Mouse (Mus musculus): ENCODE data around the gene Mmp9. TPM values are rescaled to one million over a fixed set of nuclear protein-coding genes. Genes with fewer than 3 reads are reported as not detected.

Gene Mmp9
- total RNA-seq, 1 experiment, result 7.0 TPM

GRCm38 (mm10) chr2:164894048-164894447 is 46.5 kb upstream of the Mmp9 start:
- TF ChIP-seq CHD2 (IDR thresholded peaks at IDR 0.05; ENCODE audit: low read depth, low read length) (no peak), MAFK (IDR thresholded peaks at IDR 0.05; ENCODE audit: insufficient read depth, low read depth, low read length) (no peak), ZC3H11A (IDR thresholded peaks at IDR 0.05; ENCODE audit: borderline replicate concordance, low read depth, low read length) (no peak), HCFC1 (IDR thresholded peaks at IDR 0.05; ENCODE audit: borderline replicate concordance, insufficient read depth, low read length) (no peak), ZNF384 (IDR thresholded peaks at IDR 0.05; ENCODE audit: low read depth, low read length) (no peak)
- no peak overlapping the region for H3K4me3 ChIP-seq (ENCODE audit: insufficient read depth in 1 of 2, low read depth in 1 of 2, low read length in 2 of 2, poor library complexity in 1 of 2, severe bottlenecking in 1 of 2)
- no peak for DNase-seq (ENCODE audit: low read depth, low spot score)
- no peak overlapping the region for H3K27ac ChIP-seq (ENCODE audit: insufficient read depth, low read depth, low read length, poor library complexity, severe bottlenecking)
- no peaks in the 10 kb centered on the region for H3K9me3 ChIP-seq (ENCODE audit: control insufficient read depth, insufficient read depth, low read depth, low read length)
- H3K4me1 ChIP-seq (ENCODE audit: control insufficient read depth in 2 of 2, insufficient read depth in 2 of 2, low read length in 2 of 2, poor library complexity in 1 of 2), result peaks cover 0 to 1% of the 10 kb centered on the region in 2 experiments; a peak in 1 of 4 replicates
- H3K36me3 ChIP-seq (ENCODE audit: control insufficient read depth, insufficient read depth, low read length, poor library complexity, severe bottlenecking), result peaks cover 84% of the 10 kb centered on the region
- no peak overlapping the region for H3K9ac ChIP-seq (ENCODE audit: insufficient read depth, low read depth, low read length, poor library complexity, severe bottlenecking)
- in situ Hi-C loops (cut with MboI; ENCODE audit: low sequenced_read_pairs in 2 of 2, unreplicated experiment in 2 of 2), result no loop called here

- no peak for DNase-seq (ENCODE audit: low read depth, low spot score)
- H3K4me1 ChIP-seq (ENCODE audit: control insufficient read depth in 2 of 2, insufficient read depth in 2 of 2, low read length in 2 of 2, poor library complexity in 1 of 2), result no peaks in the 10 kb centered on the region
- H3K4me3 ChIP-seq (ENCODE audit: insufficient read depth in 1 of 2, low read depth in 1 of 2, low read length in 2 of 2, poor library complexity in 1 of 2, severe bottlenecking in 1 of 2), result no peak overlapping the region
- no peak overlapping the region for H3K9ac ChIP-seq (ENCODE audit: insufficient read depth, low read depth, low read length, poor library complexity, severe bottlenecking)
- no peak for TF ChIP-seq ZC3H11A (IDR thresholded peaks at IDR 0.05; ENCODE audit: borderline replicate concordance, low read depth, low read length)
- TF ChIP-seq MAFK (IDR thresholded peaks at IDR 0.05; ENCODE audit: insufficient read depth, low read depth, low read length), result no peak
- no peak for TF ChIP-seq HCFC1 (IDR thresholded peaks at IDR 0.05; ENCODE audit: borderline replicate concordance, insufficient read depth, low read length)
- no peak for TF ChIP-seq ZNF384 (IDR thresholded peaks at IDR 0.05; ENCODE audit: low read depth, low read length)
- no peak for TF ChIP-seq CHD2 (IDR thresholded peaks at IDR 0.05; ENCODE audit: low read depth, low read length)
- in situ Hi-C loops (cut with MboI; ENCODE audit: low sequenced_read_pairs in 2 of 2, unreplicated experiment in 2 of 2), result no loop called here
- H3K36me3 ChIP-seq (ENCODE audit: control insufficient read depth, insufficient read depth, low read length, poor library complexity, severe bottlenecking), result peaks cover 84% of the 10 kb centered on the region
- no peak overlapping the region for H3K27ac ChIP-seq (ENCODE audit: insufficient read depth, low read depth, low read length, poor library complexity, severe bottlenecking)
- no peaks in the 10 kb centered on the region for H3K9me3 ChIP-seq (ENCODE audit: control insufficient read depth, insufficient read depth, low read depth, low read length)
Observed at GRCm38 (mm10) chr2:164894644-164895043, 45.9 kb upstream of the Mmp9 start.

- TF ChIP-seq CHD2 (IDR thresholded peaks at IDR 0.05; ENCODE audit: low read depth, low read length), result no peak
- no peak for TF ChIP-seq ZNF384 (IDR thresholded peaks at IDR 0.05; ENCODE audit: low read depth, low read length)
- TF ChIP-seq HCFC1 (IDR thresholded peaks at IDR 0.05; ENCODE audit: borderline replicate concordance, insufficient read depth, low read length), result no peak
- DNase-seq (ENCODE audit: low read depth, low spot score), result no peak
- Histone ChIP-seq H3K4me3 (ENCODE audit: insufficient read depth in 1 of 2, low read depth in 1 of 2, low read length in 2 of 2, poor library complexity in 1 of 2, severe bottlenecking in 1 of 2) (no peak overlapping the region), H3K9ac (ENCODE audit: insufficient read depth, low read depth, low read length, poor library complexity, severe bottlenecking) (no peak overlapping the region), H3K9me3 (ENCODE audit: control insufficient read depth, insufficient read depth, low read depth, low read length) (no peaks in the 10 kb centered on the region), H3K27ac (ENCODE audit: insufficient read depth, low read depth, low read length, poor library complexity, severe bottlenecking) (no peak overlapping the region), H3K36me3 (ENCODE audit: control insufficient read depth, insufficient read depth, low read length, poor library complexity, severe bottlenecking) (peaks cover 80% of the 10 kb centered on the region), H3K4me1 (ENCODE audit: control insufficient read depth in 2 of 2, insufficient read depth in 2 of 2, low read length in 2 of 2, poor library complexity in 1 of 2) (no peaks in the 10 kb centered on the region)
- in situ Hi-C loops (cut with MboI; ENCODE audit: low sequenced_read_pairs in 2 of 2, unreplicated experiment in 2 of 2), result no loop called here
Observed at GRCm38 (mm10) chr2:164895885-164896284, 44.7 kb upstream of the Mmp9 start.

- no peak for DNase-seq (ENCODE audit: low read depth, low spot score)
- Histone ChIP-seq H3K9ac (ENCODE audit: insufficient read depth, low read depth, low read length, poor library complexity, severe bottlenecking) (no peak overlapping the region), H3K27ac (ENCODE audit: insufficient read depth, low read depth, low read length, poor library complexity, severe bottlenecking) (no peak overlapping the region), H3K4me3 (ENCODE audit: insufficient read depth in 1 of 2, low read depth in 1 of 2, low read length in 2 of 2, poor library complexity in 1 of 2, severe bottlenecking in 1 of 2) (no peak overlapping the region), H3K9me3 (ENCODE audit: control insufficient read depth, insufficient read depth, low read depth, low read length) (no peaks in the 10 kb centered on the region), H3K4me1 (ENCODE audit: control insufficient read depth in 2 of 2, insufficient read depth in 2 of 2, low read length in 2 of 2, poor library complexity in 1 of 2) (no peaks in the 10 kb centered on the region), H3K36me3 (ENCODE audit: control insufficient read depth, insufficient read depth, low read length, poor library complexity, severe bottlenecking) (peaks cover 76% of the 10 kb centered on the region)
- no peak for TF ChIP-seq HCFC1 (IDR thresholded peaks at IDR 0.05; ENCODE audit: borderline replicate concordance, insufficient read depth, low read length)
- TF ChIP-seq MAFK (IDR thresholded peaks at IDR 0.05; ENCODE audit: insufficient read depth, low read depth, low read length), result no peak
- no peak for TF ChIP-seq ZC3H11A (IDR thresholded peaks at IDR 0.05; ENCODE audit: borderline replicate concordance, low read depth, low read length)
- no peak for TF ChIP-seq CHD2 (IDR thresholded peaks at IDR 0.05; ENCODE audit: low read depth, low read length)
- no peak for TF ChIP-seq ZNF384 (IDR thresholded peaks at IDR 0.05; ENCODE audit: low read depth, low read length)
- in situ Hi-C loops (cut with MboI; ENCODE audit: low sequenced_read_pairs in 2 of 2, unreplicated experiment in 2 of 2), result no loop called here
Observed at GRCm38 (mm10) chr2:164898008-164898407, 42.6 kb upstream of the Mmp9 start.

GRCm38 (mm10) chr2:164899034-164899433 is 41.5 kb upstream of the Mmp9 start:
- no peak overlapping the region for H3K27ac ChIP-seq (ENCODE audit: insufficient read depth, low read depth, low read length, poor library complexity, severe bottlenecking)
- no peak overlapping the region for H3K4me3 ChIP-seq (ENCODE audit: insufficient read depth in 1 of 2, low read depth in 1 of 2, low read length in 2 of 2, poor library complexity in 1 of 2, severe bottlenecking in 1 of 2)
- in situ Hi-C loops (cut with MboI; ENCODE audit: low sequenced_read_pairs in 2 of 2, unreplicated experiment in 2 of 2), result no loop called here
- H3K9ac ChIP-seq (ENCODE audit: insufficient read depth, low read depth, low read length, poor library complexity, severe bottlenecking), result no peak overlapping the region
- TF ChIP-seq CHD2 (IDR thresholded peaks at IDR 0.05; ENCODE audit: low read depth, low read length) (no peak), MAFK (IDR thresholded peaks at IDR 0.05; ENCODE audit: insufficient read depth, low read depth, low read length) (no peak), ZC3H11A (IDR thresholded peaks at IDR 0.05; ENCODE audit: borderline replicate concordance, low read depth, low read length) (no peak)
- H3K36me3 ChIP-seq (ENCODE audit: control insufficient read depth, insufficient read depth, low read length, poor library complexity, severe bottlenecking), result peaks cover 71% of the 10 kb centered on the region
- H3K4me1 ChIP-seq (ENCODE audit: control insufficient read depth in 2 of 2, insufficient read depth in 2 of 2, low read length in 2 of 2, poor library complexity in 1 of 2), result no peaks in the 10 kb centered on the region
- H3K9me3 ChIP-seq (ENCODE audit: control insufficient read depth, insufficient read depth, low read depth, low read length), result no peaks in the 10 kb centered on the region
- no peak for DNase-seq (ENCODE audit: low read depth, low spot score)
